Mouse (Mus musculus) embryonic stem cell, embryonic (primary cell): Measurements from ENCODE around the gene Lrba.

Experiments
- CTCF ChIA-PET, 4 experiments: fragments of 300-600 bp in 2 of 4; fragments of 350-600 bp in 2 of 4; sonication (Branson Sonifier 250); formaldehyde crosslinking; loops; one replicate each; lab custom pipeline; 2022; ENCODE audit warnings: inconsistent platforms in 2 of 4; lab: Charles Lee
- POLR2A ChIA-PET, 4 experiments: fragments of 300-600 bp in 2 of 4; fragments of 350-600 bp in 2 of 4; sonication (Branson Sonifier 250); formaldehyde crosslinking; loops; one replicate each; lab custom pipeline; 2022; ENCODE audit warnings: antibody characterized with exemption in 4 of 4, inconsistent platforms in 1 of 4; lab: Charles Lee

The Lrba gene

GRCm38 (mm10) chr3:86688438-86688837 lies 464.0 kb downstream of the Lrba start:
- POLR2A ChIA-PET = interaction anchor here in 1 of 4 experiments (1.1 to 5.7 kb wide), 2 partner anchors 10 to 21 kb away, joined by 3 to 26 read pairs; no protein-coding TSS in a partner anchor

GRCm38 (mm10) chr3:86689305-86689704 lies 464.8 kb downstream of the Lrba start:
- POLR2A ChIA-PET = interaction anchor here in 1 of 4 experiments (1.0 to 5.7 kb wide), 4 partner anchors 11 to 65 kb away, joined by 3 to 26 read pairs (median 4); no protein-coding TSS in a partner anchor
- CTCF ChIA-PET = no interaction called here

More at GRCm38 (mm10) chr3:86688438-86688837, 464.0 kb downstream of the Lrba start:
- CTCF ChIA-PET = no interaction called here

- ChIA-PET CTCF (interaction anchor here in 1 of 4 experiments (0.9 kb wide), 1 partner anchor 69 kb away, joined by 3 read pairs; no protein-coding TSS in a partner anchor), POLR2A (interaction anchor here (0.6 to 5.7 kb wide), 15 partner anchors 8 to 328 kb away, joined by 3 to 26 read pairs (median 3); no protein-coding TSS in a partner anchor)
Measured at GRCm38 (mm10) chr3:86692779-86693178, 468.3 kb downstream of the Lrba start.

- ChIA-PET POLR2A (interaction anchor here in 2 of 4 experiments (1.2 to 5.7 kb wide), 7 partner anchors 8 to 329 kb away, joined by 3 to 26 read pairs (median 5); no protein-coding TSS in a partner anchor), CTCF (no interaction called here)
Measured at GRCm38 (mm10) chr3:86693553-86693952, 469.1 kb downstream of the Lrba start.

- POLR2A ChIA-PET = interaction anchor here in 2 of 4 experiments (0.5 to 1.9 kb wide), 5 partner anchors 11 to 246 kb away, joined by 3 to 9 read pairs (median 4); no protein-coding TSS in a partner anchor
- CTCF ChIA-PET = no interaction called here
Measured at GRCm38 (mm10) chr3:86698947-86699346, 474.5 kb downstream of the Lrba start.

GRCm38 (mm10) chr3:86701163-86701563 lies 476.7 kb downstream of the Lrba start:
- POLR2A ChIA-PET = interaction anchor here in 1 of 4 experiments (1.2 kb wide), 1 partner anchor 8 kb away, joined by 5 read pairs; no protein-coding TSS in a partner anchor
- CTCF ChIA-PET = no interaction called here

- CTCF ChIA-PET = no interaction called here
- POLR2A ChIA-PET = no interaction called here
Measured at GRCm38 (mm10) chr3:86709472-86709871, 485.0 kb downstream of the Lrba start.

- ChIA-PET POLR2A (interaction anchor here in 1 of 4 experiments (0.6 kb wide), 1 partner anchor 499 kb away, joined by 3 read pairs; no protein-coding TSS in a partner anchor), CTCF (no interaction called here)
Measured at GRCm38 (mm10) chr3:86711530-86711929, 487.1 kb downstream of the Lrba start.

- ChIA-PET CTCF (interaction anchor here in 2 of 4 experiments (0.5 to 0.6 kb wide), 2 partner anchors 104 to 185 kb away, joined by 4 to 5 read pairs; no protein-coding TSS in a partner anchor), POLR2A (interaction anchor here in 1 of 4 experiments (0.6 to 1.2 kb wide), 2 partner anchors 10 to 312 kb away, joined by 3 read pairs; no protein-coding TSS in a partner anchor)
Measured at GRCm38 (mm10) chr3:86712758-86713157, 488.3 kb downstream of the Lrba start.

- POLR2A ChIA-PET = no interaction called here
- CTCF ChIA-PET = no interaction called here
Measured at GRCm38 (mm10) chr3:86714446-86714845, 490.0 kb downstream of the Lrba start.

GRCm38 (mm10) chr3:86723415-86724298 lies 499.2 kb downstream of the Lrba start:
- CTCF ChIA-PET = interaction anchor here in 2 of 4 experiments (0.7 kb wide), 2 partner anchors 307 to 338 kb away, joined by 11 read pairs; no protein-coding TSS in a partner anchor

GRCm38 (mm10) chr3:86725113-86725512 lies 500.6 kb downstream of the Lrba start:
- CTCF ChIA-PET = no interaction called here
- POLR2A ChIA-PET = interaction anchor here in 1 of 4 experiments (1.1 to 1.6 kb wide), 2 partner anchors 17 to 194 kb away, joined by 3 read pairs; no protein-coding TSS in a partner anchor

More at GRCm38 (mm10) chr3:86723415-86724298, 499.2 kb downstream of the Lrba start:
- POLR2A ChIA-PET = interaction anchor here in 1 of 4 experiments (0.7 to 0.9 kb wide), 2 partner anchors 34 to 121 kb away, joined by 4 read pairs; no protein-coding TSS in a partner anchor

GRCm38 (mm10) chr3:86738831-86739230 lies 514.4 kb downstream of the Lrba start:
- POLR2A ChIA-PET = no interaction called here
- CTCF ChIA-PET = interaction anchor here in 1 of 4 experiments (0.6 kb wide), 1 partner anchor 22 kb away, joined by 3 read pairs; no protein-coding TSS in a partner anchor

- ChIA-PET CTCF (no interaction called here), POLR2A (no interaction called here)
Measured at GRCm38 (mm10) chr3:86739745-86740144, 515.3 kb downstream of the Lrba start.

GRCm38 (mm10) chr3:86745348-86745747 lies 520.9 kb downstream of the Lrba start:
- POLR2A ChIA-PET = no interaction called here
- CTCF ChIA-PET = interaction anchor here in 2 of 4 experiments (0.6 kb wide), 2 partner anchors 454 to 618 kb away, joined by 3 to 12 read pairs; no protein-coding TSS in a partner anchor

GRCm38 (mm10) chr3:86745769-86746512 lies 521.5 kb downstream of the Lrba start:
- ChIA-PET CTCF (interaction anchor here in 1 of 4 experiments (0.6 kb wide), 1 partner anchor 619 kb away, joined by 3 read pairs; no protein-coding TSS in a partner anchor), POLR2A (no interaction called here)

GRCm38 (mm10) chr3:86750652-86751051 lies 526.2 kb downstream of the Lrba start:
- POLR2A ChIA-PET = no interaction called here
- CTCF ChIA-PET = interaction anchor here in 2 of 4 experiments (0.6 to 0.8 kb wide), 2 partner anchors 11 to 421 kb away, joined by 3 read pairs; no protein-coding TSS in a partner anchor

GRCm38 (mm10) chr3:86754178-86754577 lies 529.7 kb downstream of the Lrba start:
- POLR2A ChIA-PET = no interaction called here

More at GRCm38 (mm10) chr3:86754178-86754577, 529.7 kb downstream of the Lrba start:
- CTCF ChIA-PET = no interaction called here
